Mouse (Mus musculus) urinary bladder, postnatal 14 days (tissue): ENCODE results near the gene Pced1a.

Source experiments
- DNase-seq: peaks from one replicate; pipeline ENCODE4 v3.0.0; 2021; ENCODE audit warnings: low spot score

Gene Pced1a

GRCm38 (mm10) chr2:130424126-130424853, at the start of gene Pced1a, which contains the start of gene Vps16:
Gene Pced1a, minus strand, starts transcription at chr2:130424701.
Gene Vps16, plus strand, starts transcription at chr2:130424339.
- peak; percentile 94 for DNase-seq

- DNase-seq = no peak
These were observed 48.5 kb upstream of the Pced1a start for GRCm38 (mm10) chr2:130472908-130473510.

- no peak for DNase-seq
These were observed 45.4 kb upstream of the Pced1a start for GRCm38 (mm10) chr2:130469935-130470334.

- no peak for DNase-seq
These were observed 44.9 kb upstream of the Pced1a start for GRCm38 (mm10) chr2:130469366-130469765.

GRCm38 (mm10) chr2:130466438-130466837, 41.9 kb upstream of the Pced1a start:
- no peak for DNase-seq

GRCm38 (mm10) chr2:130461287-130462071, 37.0 kb upstream of the Pced1a start:
- DNase-seq = no peak

- no peak for DNase-seq
These were observed 35.1 kb upstream of the Pced1a start for GRCm38 (mm10) chr2:130459576-130459975.

- DNase-seq = no peak
These were observed 33.4 kb upstream of the Pced1a start for GRCm38 (mm10) chr2:130457871-130458270.

GRCm38 (mm10) chr2:130454748-130455370, 30.4 kb upstream of the Pced1a start:
- no peak for DNase-seq

- no peak for DNase-seq
These were observed 28.9 kb upstream of the Pced1a start for GRCm38 (mm10) chr2:130453421-130453820.

GRCm38 (mm10) chr2:130452266-130452665, 27.8 kb upstream of the Pced1a start:
- no peak for DNase-seq

- no peak for DNase-seq
These were observed 27.2 kb upstream of the Pced1a start for GRCm38 (mm10) chr2:130451727-130452090.

- no peak for DNase-seq
These were observed 26.7 kb upstream of the Pced1a start for GRCm38 (mm10) chr2:130451086-130451726.

- DNase-seq = peak; percentile 72
These were observed 25.9 kb upstream of the Pced1a start for GRCm38 (mm10) chr2:130450434-130450796.

GRCm38 (mm10) chr2:130449794-130450433, 25.4 kb upstream of the Pced1a start, which contains the start of gene Ptpra:
Gene Ptpra, plus strand, starts transcription at chr2:130450278.
- DNase-seq = peak; percentile 90

- no peak for DNase-seq
These were observed 24.7 kb upstream of the Pced1a start for GRCm38 (mm10) chr2:130449021-130449793.

- DNase-seq = no peak
These were observed 23.9 kb upstream of the Pced1a start for GRCm38 (mm10) chr2:130448449-130448848.

- DNase-seq = no peak
These were observed 17.7 kb upstream of the Pced1a start for GRCm38 (mm10) chr2:130442162-130442561.

- no peak for DNase-seq
These were observed 15.5 kb upstream of the Pced1a start for GRCm38 (mm10) chr2:130439840-130440480.

GRCm38 (mm10) chr2:130438861-130439260, 14.4 kb upstream of the Pced1a start:
- no peak for DNase-seq
